Mouse (Mus musculus) embryonic fibroblast, embryonic 13.5 days (primary cell): ENCODE results near the gene Ap4s1. TPM values are rescaled to one million over a fixed set of nuclear protein-coding genes. Genes with fewer than 3 reads are reported as not detected.

Source experiments
- H3K27ac ChIP-seq: 2 replicates; pipeline ENCODE4 v1.5.1; 2012; ENCODE audit warnings: low read length, control low read depth, inconsistent platforms; ENCODE audit not compliant: insufficient read depth
- H3K4me1 ChIP-seq: 2 replicates; pipeline ENCODE4 v1.6.1; 2011; ENCODE audit warnings: low read length; ENCODE audit not compliant: control insufficient read depth, insufficient read depth
- H3K4me3 ChIP-seq: 2 replicates; pipeline ENCODE4 v1.5.1; 2011; ENCODE audit warnings: mild to moderate bottlenecking, control low read depth, low read length; ENCODE audit not compliant: insufficient read depth
- CTCF ChIP-seq: IDR thresholded peaks from 2 replicates; pipeline ENCODE4 v1.5.1; 2011; ENCODE audit warnings: mild to moderate bottlenecking, control low read depth, low read length, moderate library complexity, borderline replicate concordance; ENCODE audit not compliant: insufficient read depth
- POLR2A ChIP-seq: IDR thresholded peaks from 2 replicates; pipeline ENCODE4 v1.6.1; 2011; ENCODE audit warnings: low read depth, mild to moderate bottlenecking, control low read depth, low read length, moderate library complexity
- polyA plus RNA-seq: library from polyadenylated mRNA; stranded (reverse); fragments of >200 nt; gene quantifications from 2 replicates; pipeline ENCODE4 v1.2.4, GENCODE M21; 2011; ENCODE audit warnings: low read depth; ENCODE audit not compliant: missing spikeins, insufficient read length

Ap4s1 gene
- polyA plus RNA-seq, 1 experiment, result 16.5 TPM

DNA sequence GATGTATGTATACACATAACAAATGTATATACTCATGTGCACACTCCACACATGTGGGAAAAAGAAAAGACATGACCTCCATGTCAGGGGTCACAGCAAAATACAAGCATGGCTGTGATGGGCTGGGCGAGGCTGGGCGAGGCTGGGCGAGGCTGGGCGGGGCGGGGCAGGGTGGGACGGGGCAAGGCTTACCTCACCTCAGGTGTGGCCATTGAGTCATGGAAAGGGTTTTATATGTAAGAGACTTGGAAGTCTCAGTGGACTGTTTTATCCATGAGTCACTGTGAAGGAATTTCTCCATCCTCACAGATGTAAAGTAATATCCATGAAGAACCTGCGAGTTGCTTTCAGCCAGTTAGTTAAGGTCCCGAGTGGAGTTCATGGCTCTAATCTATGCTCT lies 31.0 kb downstream of the Ap4s1 start:
- Histone ChIP-seq H3K4me1 (no peaks in the 10 kb centered on the region), H3K4me3 (no peak overlapping the region), H3K27ac (no peak overlapping the region)
- no peak for TF ChIP-seq POLR2A
- no peak for TF ChIP-seq CTCF

DNA sequence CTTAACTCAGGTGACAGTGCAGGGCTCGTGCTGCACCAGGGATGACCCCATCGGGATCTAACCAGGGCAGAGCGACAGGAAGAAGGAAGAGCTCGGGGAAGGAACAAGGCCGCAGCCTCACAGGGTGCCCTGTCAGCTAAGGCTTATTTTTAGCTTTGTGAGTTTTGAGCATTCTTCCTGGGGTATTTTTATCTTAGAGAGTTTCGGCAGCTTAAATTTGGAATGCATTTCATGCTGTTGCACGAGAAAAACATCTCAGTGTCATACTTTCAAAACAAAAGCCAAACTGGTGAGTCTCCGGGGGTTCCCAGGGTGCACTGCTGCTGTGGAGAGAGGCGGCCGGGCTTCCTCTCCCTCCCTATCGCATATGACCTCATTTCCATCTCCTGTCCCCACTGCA lies 38.2 kb downstream of the Ap4s1 start:
- H3K4me3 ChIP-seq, result no peak overlapping the region
- H3K27ac ChIP-seq, result peak overlapping the region; percentile 53

DNA sequence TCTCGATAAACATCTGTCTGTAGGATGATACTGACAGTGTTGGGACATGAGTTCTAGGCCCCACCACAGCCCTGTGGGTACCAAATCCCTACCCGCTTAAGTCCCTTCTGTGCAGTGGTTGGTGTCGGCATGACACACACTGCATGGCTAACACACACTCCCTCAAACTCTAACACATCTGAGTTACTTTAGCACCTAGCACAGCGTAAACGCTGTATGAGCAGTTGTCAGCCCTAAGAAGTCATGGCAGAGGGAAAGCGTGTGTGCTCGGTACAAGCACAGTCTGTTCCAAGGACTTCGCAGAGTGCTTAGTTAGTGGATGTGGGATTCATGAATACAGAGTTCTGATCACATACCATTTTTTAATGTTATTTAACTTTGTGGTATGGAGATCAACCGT lies 39.0 kb downstream of the Ap4s1 start:
- peaks cover 11% of the 10 kb centered on the region for H3K4me1 ChIP-seq
- TF ChIP-seq POLR2A, result no peak
- no peak for TF ChIP-seq CTCF
- 0 out of 2 replicates have a peak overlapping the region, but pooled peaks have one; percentile 53 for H3K27ac ChIP-seq
- no peak overlapping the region for H3K4me3 ChIP-seq

More for the DNA sequence above, 38.2 kb downstream of the Ap4s1 start:
- H3K4me1 ChIP-seq, result 0 out of 2 replicates have a peak, but pooled peaks cover 4% of the 10 kb centered on the region
- TF ChIP-seq POLR2A, result no peak
- no peak for TF ChIP-seq CTCF

DNA sequence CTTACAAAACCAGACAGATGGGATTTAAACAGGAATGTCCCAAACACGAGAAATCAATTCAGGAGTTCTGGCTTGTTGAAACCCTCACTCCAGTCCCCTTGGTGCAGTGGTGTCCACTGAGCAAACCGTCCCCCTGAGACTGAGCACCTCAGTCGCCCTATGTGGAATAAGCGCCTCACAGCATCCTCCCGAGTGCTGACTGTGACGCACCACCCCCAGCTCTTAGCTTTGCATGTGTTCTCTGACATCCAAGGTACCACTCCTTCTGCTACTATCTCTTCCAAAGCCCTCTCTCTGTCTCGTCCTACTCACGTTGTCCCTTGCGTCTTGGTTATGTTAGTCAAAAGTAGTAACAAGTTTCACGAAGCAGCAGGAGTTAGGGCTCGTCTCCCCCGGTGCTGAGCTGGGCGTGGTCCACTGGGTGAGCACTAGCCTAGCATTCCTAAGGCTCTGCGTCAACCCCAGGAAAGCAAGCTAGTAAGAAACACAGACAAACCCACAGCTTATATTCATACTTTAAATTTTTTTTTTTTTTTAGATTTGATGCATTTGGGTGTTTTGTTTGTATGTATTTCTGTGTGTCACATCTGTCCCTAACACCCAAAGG lies 43.9 kb downstream of the Ap4s1 start:
- H3K4me3 ChIP-seq, result no peak overlapping the region
- peaks cover 19% of the 10 kb centered on the region for H3K4me1 ChIP-seq
- peak overlapping the region; percentile 97 for H3K27ac ChIP-seq
- TF ChIP-seq CTCF (no peak), POLR2A (no peak)

DNA sequence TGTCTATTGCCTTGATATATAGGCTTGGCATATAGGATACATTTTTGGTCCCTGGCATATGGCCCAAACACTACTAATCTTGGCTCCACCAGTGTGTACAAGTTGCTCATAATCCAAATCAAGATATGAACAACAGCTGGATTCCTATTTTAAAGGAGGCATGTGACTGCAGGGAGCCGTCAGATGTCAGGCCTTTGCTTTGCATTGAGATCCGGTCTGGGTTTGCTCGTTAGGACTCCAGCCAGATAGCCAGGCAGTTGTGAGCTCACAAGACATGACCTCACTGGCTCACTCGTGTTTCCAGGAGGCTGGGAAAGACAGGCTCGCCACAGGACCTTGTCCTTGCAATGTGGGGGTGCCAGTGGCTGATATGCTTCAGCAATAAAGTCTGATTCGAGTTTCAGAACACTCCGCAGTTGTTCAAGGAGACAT lies 45.0 kb downstream of the Ap4s1 start:
- no peak for TF ChIP-seq CTCF
- Histone ChIP-seq H3K27ac (peak overlapping the region; percentile 97), H3K4me1 (peaks cover 19% of the 10 kb centered on the region), H3K4me3 (no peak overlapping the region)

DNA sequence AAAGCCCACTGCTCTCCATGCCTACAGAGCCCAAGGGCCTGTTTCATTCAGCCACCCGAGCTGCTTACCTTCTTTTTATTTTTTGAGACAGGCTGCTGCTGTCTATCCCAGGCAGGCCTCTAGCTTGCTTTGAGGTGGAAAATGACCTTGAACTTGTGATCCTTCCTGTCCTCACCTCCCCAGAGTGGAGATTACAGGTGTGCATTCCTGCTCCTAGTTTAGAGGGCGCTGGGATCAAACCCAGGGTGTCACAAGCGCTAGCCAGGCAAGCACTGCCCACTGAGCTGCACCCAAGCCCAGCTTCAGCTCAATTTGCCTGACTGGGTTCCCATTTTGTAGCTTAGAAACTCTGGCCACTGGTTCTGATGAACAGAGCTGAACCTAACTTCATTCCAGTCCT lies 45.5 kb downstream of the Ap4s1 start:
- no peak overlapping the region for H3K4me3 ChIP-seq
- peaks cover 19% of the 10 kb centered on the region for H3K4me1 ChIP-seq
- no peak for TF ChIP-seq POLR2A
- TF ChIP-seq CTCF, result no peak
- peak overlapping the region; percentile 97 for H3K27ac ChIP-seq

DNA sequence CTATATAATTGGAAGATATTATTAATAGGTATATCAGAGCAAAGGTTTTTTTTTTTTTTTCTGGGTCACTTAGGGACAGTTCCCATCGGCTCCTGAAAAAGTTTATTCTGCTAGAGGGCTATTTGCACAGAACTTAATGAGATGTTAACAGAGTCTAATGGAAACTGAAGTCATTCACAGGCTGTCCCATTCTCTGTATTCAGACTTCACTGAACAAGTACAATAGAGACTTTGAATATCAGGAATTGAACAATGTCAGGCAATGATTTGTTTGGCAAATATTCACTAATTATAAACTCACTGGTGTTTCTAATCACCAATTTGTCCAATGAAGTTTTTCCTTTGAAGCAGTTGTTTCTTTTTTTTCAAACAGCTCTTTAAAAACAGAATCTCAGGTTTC lies 46.0 kb downstream of the Ap4s1 start:
- Histone ChIP-seq H3K4me1 (peaks cover 19% of the 10 kb centered on the region), H3K4me3 (no peak overlapping the region), H3K27ac (no peak overlapping the region)
- TF ChIP-seq CTCF (no peak), POLR2A (no peak)

DNA sequence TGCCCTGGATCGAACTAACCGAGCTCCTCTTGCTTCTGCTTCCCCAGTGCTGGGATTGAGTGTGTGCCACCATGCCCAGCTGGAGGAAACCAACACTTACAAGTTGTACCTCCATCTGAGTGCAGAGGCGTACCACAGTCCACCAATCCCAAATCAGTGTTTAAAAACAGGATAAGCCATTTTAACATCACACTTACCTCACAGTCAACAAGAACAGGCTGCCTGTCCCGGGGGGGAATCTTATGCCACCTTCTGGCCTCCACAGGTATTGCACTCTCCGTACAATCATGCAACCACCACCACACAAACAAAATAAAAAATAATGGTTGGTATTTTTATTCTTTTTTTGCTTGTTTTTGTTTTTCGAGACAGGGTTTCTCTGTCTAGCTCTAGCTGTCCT lies 50.9 kb downstream of the Ap4s1 start:
- no peak overlapping the region for H3K4me3 ChIP-seq
- TF ChIP-seq POLR2A (no peak), CTCF (no peak)
- H3K4me1 ChIP-seq, result no peaks in the 10 kb centered on the region

DNA sequence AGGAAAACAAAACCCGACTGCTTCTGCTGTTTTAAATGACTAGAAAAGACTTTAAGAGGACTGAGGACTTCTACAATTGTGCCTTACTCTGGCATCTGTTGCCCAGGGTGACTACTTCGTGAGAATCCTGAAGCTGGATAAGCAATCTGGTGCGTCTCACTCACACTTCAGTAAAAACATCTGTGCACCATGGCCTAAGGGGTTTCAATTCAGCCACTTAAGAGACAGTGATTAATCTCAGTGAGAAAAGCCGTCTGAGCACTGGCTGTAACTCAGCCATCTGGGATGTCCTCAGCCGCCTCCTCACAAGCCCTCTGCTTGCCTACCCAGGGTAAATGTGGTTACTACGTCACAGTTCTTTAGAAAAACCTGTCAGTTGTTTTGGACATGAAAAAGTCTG lies 54.1 kb downstream of the Ap4s1 start:
- H3K4me3 ChIP-seq, result no peak overlapping the region
- H3K4me1 ChIP-seq, result no peaks in the 10 kb centered on the region
- H3K27ac ChIP-seq, result 0 out of 2 replicates have a peak overlapping the region, but pooled peaks have one; percentile 19
- TF ChIP-seq CTCF (no peak), POLR2A (no peak)

More for the DNA sequence above, 50.9 kb downstream of the Ap4s1 start:
- H3K27ac ChIP-seq, result no peak overlapping the region

DNA sequence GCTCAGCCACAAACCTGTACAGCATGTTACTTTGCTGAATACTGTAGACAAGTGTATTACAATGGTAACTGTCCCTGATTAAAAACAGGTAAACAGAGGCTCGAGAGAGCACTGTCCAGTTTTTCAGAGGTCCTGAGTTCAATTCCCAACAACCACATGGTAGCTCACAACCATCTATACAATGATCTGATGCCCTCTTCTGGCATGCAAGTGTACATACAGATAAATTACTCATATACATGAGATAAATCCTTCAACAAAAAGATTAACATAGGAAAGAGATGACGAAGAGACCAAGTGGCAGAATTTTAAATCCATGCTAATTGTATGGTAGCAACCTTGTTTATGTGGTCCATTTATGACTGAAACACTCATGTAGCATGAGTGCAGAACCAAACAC lies 56.5 kb downstream of the Ap4s1 start:
- Histone ChIP-seq H3K27ac (no peak overlapping the region), H3K4me1 (no peaks in the 10 kb centered on the region), H3K4me3 (no peak overlapping the region)
- TF ChIP-seq POLR2A (no peak), CTCF (no peak)

DNA sequence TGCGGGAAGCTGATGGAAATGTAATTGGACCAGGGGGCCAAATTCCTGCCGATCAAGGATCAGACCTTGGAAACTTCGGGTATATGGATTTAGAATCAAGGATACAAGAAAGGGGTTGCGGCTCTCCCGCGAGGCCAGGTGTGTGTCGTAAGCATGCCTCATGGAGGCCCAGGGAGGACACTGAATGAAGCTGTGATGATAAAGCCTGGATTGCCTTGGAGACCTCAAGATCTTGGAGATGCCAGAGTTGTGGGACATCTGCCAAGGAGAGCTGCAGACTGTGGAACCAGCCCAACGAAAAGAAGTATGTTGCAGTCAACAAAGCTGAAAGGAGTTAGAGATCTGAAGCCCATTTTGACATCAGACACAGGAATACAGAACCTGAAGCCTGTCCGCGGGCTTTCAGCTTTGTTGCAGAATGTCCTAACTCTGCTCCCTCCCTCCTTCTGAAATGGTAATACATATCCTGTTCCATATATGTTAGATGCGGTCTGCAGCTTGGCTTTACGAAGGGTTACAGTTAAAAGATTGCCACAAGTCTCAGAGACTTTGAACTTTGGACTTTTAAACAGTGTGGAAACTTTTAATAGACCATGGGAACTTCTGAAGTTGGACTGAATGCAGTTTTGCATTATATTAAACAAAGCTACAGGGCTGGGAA lies 65.2 kb downstream of the Ap4s1 start:
- TF ChIP-seq POLR2A (no peak), CTCF (no peak)
- no peak overlapping the region for H3K27ac ChIP-seq
- no peak overlapping the region for H3K4me3 ChIP-seq
- H3K4me1 ChIP-seq, result no peaks in the 10 kb centered on the region
